Mouse (Mus musculus): ENCODE data around the gene Plekha7. TPM values are rescaled to one million over a fixed set of nuclear protein-coding genes. Genes with fewer than 3 reads are reported as not detected.

Plekha7 gene
- total RNA-seq, 1 experiment = 38.0 TPM

DNA sequence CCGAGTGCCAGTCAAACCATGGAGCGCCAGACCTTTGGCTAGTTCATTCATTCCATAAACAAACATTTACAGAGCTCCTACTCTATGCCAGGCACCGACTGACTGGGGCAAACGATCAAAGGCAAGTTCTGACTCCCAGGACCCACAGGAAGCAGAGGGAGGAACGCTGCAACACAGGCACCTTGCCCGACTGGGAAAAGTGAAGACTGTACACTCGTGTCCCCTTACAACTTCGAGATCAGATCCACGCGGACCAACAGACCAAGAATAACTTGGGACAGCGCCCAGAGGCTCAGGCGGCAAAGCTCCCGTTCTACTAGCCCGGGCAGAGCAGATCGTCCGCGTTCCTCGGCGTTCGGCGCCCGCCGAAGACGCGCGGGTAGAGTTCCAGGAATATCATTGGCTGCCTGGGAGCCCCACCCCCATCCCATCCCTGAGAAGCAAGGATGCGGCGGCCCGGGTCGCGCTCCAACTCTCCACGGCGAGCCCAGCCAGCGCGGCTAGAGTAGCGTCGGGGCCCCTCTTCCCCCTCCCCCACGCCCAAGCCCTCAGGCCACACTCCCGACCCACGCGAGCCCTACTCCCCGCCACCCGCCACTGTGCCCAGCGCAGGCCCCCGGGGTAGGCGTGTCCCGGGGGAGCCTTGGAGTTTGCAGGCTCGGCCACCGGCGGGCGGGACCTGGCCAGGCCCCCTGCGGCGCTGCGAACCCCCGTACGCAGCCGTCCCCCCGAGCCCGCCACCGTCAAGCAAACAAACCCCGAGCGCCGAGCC, 891 bp downstream of the Plekha7 start:
- Histone ChIP-seq H3K4me1 (ENCODE audit: control insufficient read depth in 2 of 2, insufficient read depth in 2 of 2, low read length in 2 of 2, poor library complexity in 1 of 2) (peaks cover 4 to 14% of the 10 kb centered on the region in 2 experiments; a peak in 3 of 4 replicates), H3K27ac (ENCODE audit: insufficient read depth, low read depth, low read length, poor library complexity, severe bottlenecking) (peak overlapping the region; percentile 92), H3K4me3 (ENCODE audit: insufficient read depth in 1 of 2, low read depth in 1 of 2, low read length in 2 of 2, poor library complexity in 1 of 2, severe bottlenecking in 1 of 2) (peak overlapping the region; percentile 89 to 98), H3K9me3 (ENCODE audit: control insufficient read depth, insufficient read depth, low read depth, low read length) (no peaks in the 10 kb centered on the region), H3K36me3 (ENCODE audit: control insufficient read depth, insufficient read depth, low read length, poor library complexity, severe bottlenecking) (no peaks in the 10 kb centered on the region; the same call in 1 of the 2 replicates), H3K9ac (ENCODE audit: insufficient read depth, low read depth, low read length, poor library complexity, severe bottlenecking) (peak overlapping the region; percentile 95)
- DNase-seq (ENCODE audit: low read depth, low spot score) = peak; percentile 76
- in situ Hi-C loops (cut with MboI; ENCODE audit: low sequenced_read_pairs in 2 of 2, unreplicated experiment in 2 of 2) = no loop called here
- TF ChIP-seq ZC3H11A (IDR thresholded peaks at IDR 0.05; ENCODE audit: borderline replicate concordance, low read depth, low read length) (no peak), CHD2 (IDR thresholded peaks at IDR 0.05; ENCODE audit: low read depth, low read length) (no peak), ZNF384 (IDR thresholded peaks at IDR 0.05; ENCODE audit: low read depth, low read length) (no peak), MAFK (IDR thresholded peaks at IDR 0.05; ENCODE audit: insufficient read depth, low read depth, low read length) (no peak), HCFC1 (IDR thresholded peaks at IDR 0.05; ENCODE audit: borderline replicate concordance, insufficient read depth, low read length) (no peak)

DNA sequence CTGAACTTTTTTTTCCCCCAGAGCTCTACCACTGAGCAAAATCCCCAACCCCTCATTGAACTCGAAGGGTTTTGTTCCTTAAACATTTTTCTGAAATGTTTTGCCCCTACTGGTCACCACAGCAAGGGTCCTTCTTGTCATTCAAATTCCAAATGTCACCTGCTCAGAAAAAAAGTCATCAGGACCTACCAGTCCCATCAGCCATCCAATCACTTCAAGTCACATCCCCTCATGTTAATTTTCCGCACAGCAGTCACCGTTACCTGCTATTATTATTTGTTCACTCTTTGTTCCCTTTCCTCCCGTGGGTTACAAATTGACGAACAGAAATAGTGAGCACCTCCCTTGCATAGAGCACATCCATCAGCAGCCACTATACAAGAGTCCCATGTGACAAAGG, 1.6 kb downstream of the Plekha7 start:
- Histone ChIP-seq H3K9ac (ENCODE audit: insufficient read depth, low read depth, low read length, poor library complexity, severe bottlenecking) (peak overlapping the region; percentile 81; the same call in 1 of the 2 replicates), H3K27ac (ENCODE audit: insufficient read depth, low read depth, low read length, poor library complexity, severe bottlenecking) (peak overlapping the region; percentile 92; the same call in 1 of the 2 replicates)

DNA sequence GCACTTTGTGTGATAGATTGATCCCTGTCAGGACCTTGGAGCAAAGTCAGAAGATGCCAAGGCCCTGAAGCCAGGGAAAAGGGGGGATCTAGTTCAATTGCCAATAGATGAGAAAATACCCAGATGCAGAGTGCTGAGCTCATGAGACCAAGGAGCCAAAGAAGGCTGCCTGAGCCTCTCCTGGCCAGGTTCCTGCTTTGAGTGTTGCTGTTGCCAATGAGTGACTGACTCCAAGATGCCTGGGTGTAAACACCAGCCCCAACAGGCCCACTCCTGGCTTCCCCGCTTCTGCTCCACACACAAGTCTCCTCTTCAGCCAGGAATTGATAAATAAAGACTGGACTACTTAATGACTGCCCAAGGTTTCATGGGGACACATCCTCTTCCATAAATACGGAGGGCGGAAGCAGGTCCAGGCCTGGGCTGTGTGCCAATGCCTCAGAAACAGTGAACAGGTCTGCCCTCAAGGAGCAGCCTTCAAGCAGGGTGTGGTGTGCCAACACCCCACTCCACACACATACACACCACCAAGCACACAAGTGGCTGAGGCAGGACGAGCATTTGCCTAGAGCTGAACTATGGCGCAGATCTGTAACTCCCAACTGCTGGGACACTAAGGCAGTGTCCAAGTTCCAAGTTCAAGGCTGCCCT, 6.4 kb downstream of the Plekha7 start:
- H3K36me3 ChIP-seq (ENCODE audit: control insufficient read depth, insufficient read depth, low read length, poor library complexity, severe bottlenecking) = no peaks in the 10 kb centered on the region; the same call in 1 of the 2 replicates
- no peak overlapping the region for H3K4me3 ChIP-seq (ENCODE audit: insufficient read depth in 1 of 2, low read depth in 1 of 2, low read length in 2 of 2, poor library complexity in 1 of 2, severe bottlenecking in 1 of 2)
- H3K27ac ChIP-seq (ENCODE audit: insufficient read depth, low read depth, low read length, poor library complexity, severe bottlenecking) = peak overlapping the region; percentile 68; the same call in 1 of the 2 replicates
- no peak for TF ChIP-seq ZC3H11A (IDR thresholded peaks at IDR 0.05; ENCODE audit: borderline replicate concordance, low read depth, low read length)
- TF ChIP-seq MAFK (IDR thresholded peaks at IDR 0.05; ENCODE audit: insufficient read depth, low read depth, low read length) = no peak
- TF ChIP-seq CHD2 (IDR thresholded peaks at IDR 0.05; ENCODE audit: low read depth, low read length) = no peak
- TF ChIP-seq ZNF384 (IDR thresholded peaks at IDR 0.05; ENCODE audit: low read depth, low read length) = no peak
- no peak for TF ChIP-seq HCFC1 (IDR thresholded peaks at IDR 0.05; ENCODE audit: borderline replicate concordance, insufficient read depth, low read length)
- H3K9ac ChIP-seq (ENCODE audit: insufficient read depth, low read depth, low read length, poor library complexity, severe bottlenecking) = peak overlapping the region; percentile 25; the same call in 1 of the 2 replicates
- in situ Hi-C loops (cut with MboI; ENCODE audit: low sequenced_read_pairs in 2 of 2, unreplicated experiment in 2 of 2) = no loop called here
- DNase-seq (ENCODE audit: low read depth, low spot score) = no peak
- no peaks in the 10 kb centered on the region for H3K9me3 ChIP-seq (ENCODE audit: control insufficient read depth, insufficient read depth, low read depth, low read length)
- H3K4me1 ChIP-seq (ENCODE audit: control insufficient read depth in 2 of 2, insufficient read depth in 2 of 2, low read length in 2 of 2, poor library complexity in 1 of 2) = peaks cover 12 to 37% of the 10 kb centered on the region in 2 experiments; a peak in 3 of 4 replicates

More for the DNA sequence above, 1.6 kb downstream of the Plekha7 start:
- Histone ChIP-seq H3K4me3 (ENCODE audit: insufficient read depth in 1 of 2, low read depth in 1 of 2, low read length in 2 of 2, poor library complexity in 1 of 2, severe bottlenecking in 1 of 2) (peak overlapping the region; percentile 89 to 98), H3K36me3 (ENCODE audit: control insufficient read depth, insufficient read depth, low read length, poor library complexity, severe bottlenecking) (no peaks in the 10 kb centered on the region; the same call in 1 of the 2 replicates), H3K9me3 (ENCODE audit: control insufficient read depth, insufficient read depth, low read depth, low read length) (no peaks in the 10 kb centered on the region), H3K4me1 (ENCODE audit: control insufficient read depth in 2 of 2, insufficient read depth in 2 of 2, low read length in 2 of 2, poor library complexity in 1 of 2) (peaks cover 5 to 18% of the 10 kb centered on the region in 2 experiments; a peak in 3 of 4 replicates)
- peak; percentile 14; the same call in 1 of the 2 replicates for TF ChIP-seq ZNF384 (IDR thresholded peaks at IDR 0.05; ENCODE audit: low read depth, low read length)
- no peak for TF ChIP-seq HCFC1 (IDR thresholded peaks at IDR 0.05; ENCODE audit: borderline replicate concordance, insufficient read depth, low read length)
- TF ChIP-seq ZC3H11A (IDR thresholded peaks at IDR 0.05; ENCODE audit: borderline replicate concordance, low read depth, low read length) = no peak
- TF ChIP-seq MAFK (IDR thresholded peaks at IDR 0.05; ENCODE audit: insufficient read depth, low read depth, low read length) = no peak
- TF ChIP-seq CHD2 (IDR thresholded peaks at IDR 0.05; ENCODE audit: low read depth, low read length) = no peak
- DNase-seq (ENCODE audit: low read depth, low spot score) = no peak
- in situ Hi-C loops (cut with MboI; ENCODE audit: low sequenced_read_pairs in 2 of 2, unreplicated experiment in 2 of 2) = no loop called here

DNA sequence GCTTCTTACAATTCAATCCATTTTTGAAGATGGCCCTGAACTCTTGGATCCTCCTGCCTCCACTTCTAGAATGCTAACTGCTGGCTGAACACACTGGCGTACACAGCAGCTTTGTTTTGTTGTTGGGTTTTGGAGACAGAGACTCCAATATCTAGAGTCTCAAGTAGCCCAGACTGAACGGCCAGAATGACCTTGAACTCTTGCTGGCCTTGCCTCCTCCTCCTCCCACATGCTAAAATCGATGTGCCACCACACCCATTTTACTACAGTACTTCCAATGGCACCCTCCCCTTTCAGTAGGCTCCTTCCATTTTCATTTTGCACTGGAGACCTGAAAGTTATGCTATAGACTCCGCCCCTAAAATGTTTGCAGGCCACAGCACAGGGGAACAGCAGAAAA, 7.0 kb downstream of the Plekha7 start:
- H3K36me3 ChIP-seq (ENCODE audit: control insufficient read depth, insufficient read depth, low read length, poor library complexity, severe bottlenecking) = no peaks in the 10 kb centered on the region; the same call in 1 of the 2 replicates
- in situ Hi-C loops (cut with MboI; ENCODE audit: low sequenced_read_pairs in 2 of 2, unreplicated experiment in 2 of 2) = no loop called here
- peak overlapping the region; percentile 53; the same call in 1 of the 2 replicates for H3K9ac ChIP-seq (ENCODE audit: insufficient read depth, low read depth, low read length, poor library complexity, severe bottlenecking)
- H3K27ac ChIP-seq (ENCODE audit: insufficient read depth, low read depth, low read length, poor library complexity, severe bottlenecking) = peak overlapping the region; percentile 68; the same call in 1 of the 2 replicates
- peak; percentile 56 for DNase-seq (ENCODE audit: low read depth, low spot score)
- no peaks in the 10 kb centered on the region for H3K9me3 ChIP-seq (ENCODE audit: control insufficient read depth, insufficient read depth, low read depth, low read length)
- peak overlapping the region in 1 of 2 experiments; percentile 33; a peak in 1 of 4 replicates for H3K4me3 ChIP-seq (ENCODE audit: insufficient read depth in 1 of 2, low read depth in 1 of 2, low read length in 2 of 2, poor library complexity in 1 of 2, severe bottlenecking in 1 of 2)
- TF ChIP-seq ZNF384 (IDR thresholded peaks at IDR 0.05; ENCODE audit: low read depth, low read length) (no peak), MAFK (IDR thresholded peaks at IDR 0.05; ENCODE audit: insufficient read depth, low read depth, low read length) (no peak), HCFC1 (IDR thresholded peaks at IDR 0.05; ENCODE audit: borderline replicate concordance, insufficient read depth, low read length) (no peak), CHD2 (IDR thresholded peaks at IDR 0.05; ENCODE audit: low read depth, low read length) (no peak), ZC3H11A (IDR thresholded peaks at IDR 0.05; ENCODE audit: borderline replicate concordance, low read depth, low read length) (no peak)
- H3K4me1 ChIP-seq (ENCODE audit: control insufficient read depth in 2 of 2, insufficient read depth in 2 of 2, low read length in 2 of 2, poor library complexity in 1 of 2) = peaks cover 12 to 34% of the 10 kb centered on the region in 2 experiments; a peak in 3 of 4 replicates

Measured in ES-E14 (cell line).